Mouse (Mus musculus) cerebellum, adult 2 months (tissue): Measurements from ENCODE around the gene Eif4e1b.
"Not testable (repeated sequence)": the region's sequence is repeated elsewhere in the genome, so short reads cannot be mapped to it uniquely, and the experiment has no call there.

Source experiments
- CTCF ChIP-seq: fragments of 200-500 bp; IDR thresholded peaks from 2 replicates; pipeline ENCODE4 v1.5.1; 2011; ENCODE audit warnings: low read depth, mild to moderate bottlenecking, control low read depth, low read length, moderate library complexity, borderline replicate concordance; ENCODE audit not compliant: insufficient read depth
- POLR2A ChIP-seq: fragments of 200-500 bp; IDR thresholded peaks from 2 replicates; pipeline ENCODE4 v1.6.1; 2011; ENCODE audit warnings: low read length, control low read depth, borderline replicate concordance; ENCODE audit not compliant: insufficient read depth

- TF ChIP-seq CTCF, POLR2A: not testable (repeated sequence)
Observed at GRCm38 (mm10) chr13:54787591-54787990, 3.8 kb downstream of the Eif4e1b start.
